Mouse (Mus musculus) testis, adult 2 months (tissue): ENCODE measurements around the gene Mief2. TPM values are rescaled to one million over a fixed set of nuclear protein-coding genes. Genes with fewer than 3 reads are reported as not detected.
A peak's percentile ranks its signal among the peaks of the same experiment; 100 is the strongest.

Experiments
- H3K27ac ChIP-seq: fragments of 200-500 bp; 2 replicates; pipeline ENCODE4 v1.5.1; 2012; ENCODE audit warnings: low read depth, low read length; ENCODE audit not compliant: control insufficient read depth, insufficient read depth
- H3K27me3 ChIP-seq: fragments of 200-500 bp; 2 replicates; pipeline ENCODE4 v1.6.1; 2012; ENCODE audit warnings: mild to moderate bottlenecking, low read length, moderate library complexity; ENCODE audit not compliant: control insufficient read depth, insufficient read depth
- H3K36me3 ChIP-seq: fragments of 200-500 bp; 2 replicates; pipeline ENCODE4 v1.6.1; 2012; ENCODE audit warnings: mild to moderate bottlenecking, low read length; ENCODE audit not compliant: control insufficient read depth, insufficient read depth
- H3K4me1 ChIP-seq: fragments of 200-500 bp; 2 replicates; pipeline ENCODE4 v1.6.1; 2012; ENCODE audit warnings: low read length; ENCODE audit not compliant: control insufficient read depth, insufficient read depth
- H3K4me3 ChIP-seq: fragments of 200-500 bp; 2 replicates; pipeline ENCODE4 v1.5.1; 2012; ENCODE audit warnings: low read depth, mild to moderate bottlenecking, low read length, moderate library complexity, mixed read lengths; ENCODE audit not compliant: control insufficient read depth
- CTCF ChIP-seq: fragments of 200-500 bp; IDR thresholded peaks from 2 replicates; pipeline ENCODE4 v1.5.1; 2012; ENCODE audit warnings: low read depth, mild to moderate bottlenecking, inconsistent platforms, low read length, moderate library complexity; ENCODE audit not compliant: control insufficient read depth, insufficient read depth, insufficient replicate concordance
- POLR2A ChIP-seq: fragments of 200-500 bp; IDR thresholded peaks from 2 replicates; pipeline ENCODE4 v1.6.1; 2012; ENCODE audit warnings: low read depth, mild to moderate bottlenecking, inconsistent platforms, low read length, moderate library complexity; ENCODE audit not compliant: control insufficient read depth
- polyA plus RNA-seq: library from polyadenylated mRNA; depleted of rRNA; stranded (reverse); fragments of >200 nt; gene quantifications from 2 replicates; pipeline ENCODE4 v1.2.3, GENCODE M21; 2012; rRNA removed

The Mief2 gene
- polyA plus RNA-seq, 1 experiment, result 7.7 TPM

DNA sequence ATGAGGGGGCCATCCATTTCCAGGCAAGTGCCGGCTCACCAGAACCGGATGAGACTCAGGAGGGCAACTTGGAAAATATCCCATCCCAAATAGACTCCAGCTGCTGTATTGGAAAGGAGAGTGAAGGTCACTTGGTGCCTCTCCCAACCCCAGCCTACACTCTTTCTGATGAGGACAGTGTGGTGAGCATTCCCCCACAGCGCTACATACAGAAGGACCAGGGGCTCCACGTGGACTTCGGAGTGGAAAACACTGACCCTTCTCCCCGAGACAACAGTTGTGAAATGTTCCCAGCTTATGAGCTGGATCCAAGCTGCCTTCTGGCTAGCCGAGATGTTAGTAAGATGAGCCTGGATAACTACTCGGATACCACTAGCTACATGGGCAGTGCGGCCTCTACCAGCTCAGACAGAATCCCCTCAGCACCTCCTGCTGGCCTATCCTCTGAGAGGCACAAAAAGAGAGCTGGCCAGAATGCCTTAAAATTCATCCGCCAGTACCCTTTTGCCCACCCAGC is 51.5 kb downstream of the Mief2 start:
- no peak overlapping the region for H3K27ac ChIP-seq
- H3K4me3 ChIP-seq, result peak overlapping the region; percentile 97
- H3K36me3 ChIP-seq, result peaks cover 2% of the 10 kb centered on the region
- no peak for TF ChIP-seq CTCF
- TF ChIP-seq POLR2A, result no peak
- H3K4me1 ChIP-seq, result peaks cover 11% of the 10 kb centered on the region
- H3K27me3 ChIP-seq, result no peaks in the 10 kb centered on the region

Other genes starting within 250 kb of the Mief2 start
- 13.4 and 13.8 TPM in 2 replicates for gene Alkbh5, start 192.0 kb upstream of the Mief2 start, polyA plus RNA-seq
- 14.6 and 16.9 TPM in 2 replicates for gene Llgl1, start 28.7 kb upstream of the Mief2 start, polyA plus RNA-seq
- 31.0 and 32.9 TPM in 2 replicates for gene Flii, start 1.1 kb upstream of the Mief2 start, polyA plus RNA-seq
- 14.4 and 14.8 TPM in 2 replicates for gene Top3a, start 49.0 kb downstream of the Mief2 start, polyA plus RNA-seq
- 4.5 and 4.6 TPM in 2 replicates for gene Smcr8, start 49.1 kb downstream of the Mief2 start, polyA plus RNA-seq
- 39.3 and 51.5 TPM in 2 replicates for gene Shmt1, start 83.3 kb downstream of the Mief2 start, polyA plus RNA-seq
- gene Dhrs7b, start 102.2 kb downstream of the Mief2 start, polyA plus RNA-seq, result 19.8 and 19.9 TPM in 2 replicates
- 15.6 TPM in 2 replicates for gene Tmem11, start 150.9 kb downstream of the Mief2 start, polyA plus RNA-seq
- gene Natd1, start 186.4 kb downstream of the Mief2 start, polyA plus RNA-seq, result 34.6 and 39.6 TPM in 2 replicates
- gene Map2k3, start 203.6 kb downstream of the Mief2 start, polyA plus RNA-seq, result 36.6 and 36.8 TPM in 2 replicates